In genomic region chr4:62649536-62650230, GRCm38 (mm10) we compare ENCODE assay signal across 14 mouse cellular contexts.
"Had no signal": no experiment of that assay in that cellular context is flagged by ENCODE, and none has a peak within 500 bp of the region (broad histone marks: within the 10 kb centered on the region; RNA-seq: fewer than 3 reads in every experiment).

No protein-coding gene starts in this region.

- H3K4me2 ChIP-seq: limb, embryonic 13.5 days; midbrain, embryonic 13.5 days; neural tube, embryonic 15.5 days had no signal

- H3K36me3 ChIP-seq: limb, embryonic 13.5 days; midbrain, embryonic 13.5 days; neural tube, embryonic 15.5 days had no signal

- DNase-seq: kidney, postnatal 36 days; left cerebral cortex, postnatal 4 days; lung, adult 2 months; lung, postnatal 36 days; right cerebral cortex, adult 18-20 months; right cerebral cortex, postnatal 25 days; thymus, postnatal 4 days had no signal

- H3K27ac ChIP-seq: kidney, postnatal 0 days; limb, embryonic 13.5 days; liver, embryonic 14.5 days; midbrain, embryonic 13.5 days; neural tube, embryonic 15.5 days had no signal

- H3K27me3 ChIP-seq: limb, embryonic 13.5 days; midbrain, embryonic 13.5 days; neural tube, embryonic 15.5 days had no signal

- H3K4me1 ChIP-seq: midbrain, embryonic 13.5 days had no signal

- ATAC-seq: lung, postnatal 0 days; midbrain, embryonic 13.5 days had no signal

- H3K4me3 ChIP-seq: limb, embryonic 13.5 days; midbrain, embryonic 13.5 days; myocyte; neural tube, embryonic 15.5 days had no signal

- H3K9me3 ChIP-seq: limb, embryonic 13.5 days; midbrain, embryonic 13.5 days; neural tube, embryonic 15.5 days had no signal

- H3K9ac ChIP-seq: limb, embryonic 13.5 days; liver, embryonic 14.5 days; midbrain, embryonic 13.5 days; neural tube, embryonic 15.5 days had no signal
